Comparison of ENCODE assay signal across 8 mouse cellular contexts in genomic region chr14:37238632-37239032, GRCm38 (mm10).
DNase-seq lines count a peak whose midpoint lies in the region; ATAC-seq and TF ChIP-seq lines count a peak whose summit lies in the region.

No protein-coding gene starts in this region.

- H3K4me1 ChIP-seq in heart, embryonic 11.5 days (ENCODE audit: control insufficient read depth, insufficient read depth, low read length): no peaks in the 10 kb centered on the region
- H3K4me1 ChIP-seq in intestine, postnatal 0 days (replicated peaks; ENCODE audit: control insufficient read depth, insufficient read depth, low read length): no peaks in the 10 kb centered on the region
- H3K4me1 ChIP-seq in midbrain, embryonic 13.5 days (replicated peaks): peaks cover 4% of the 10 kb centered on the region; the same call in 1 of the 2 replicates

- no peaks in the 10 kb centered on the region for H3K27me3 ChIP-seq in heart, embryonic 11.5 days (ENCODE audit: control insufficient read depth, insufficient read depth, low read length)
- H3K27me3 ChIP-seq in intestine, postnatal 0 days (replicated peaks; ENCODE audit: control insufficient read depth, insufficient read depth, low read length): no peaks in the 10 kb centered on the region
- H3K27me3 ChIP-seq in midbrain, embryonic 13.5 days: no peaks in the 10 kb centered on the region
- no peaks in the 10 kb centered on the region for H3K27me3 ChIP-seq in splenic B cell, adult 2 months (ENCODE audit: control insufficient read depth, insufficient read depth, low read length, poor library complexity, severe bottlenecking)

- H3K4me3 ChIP-seq in heart, embryonic 11.5 days (ENCODE audit: low read depth, low read length): no peak overlapping the region
- no peak overlapping the region for H3K4me3 ChIP-seq in intestine, postnatal 0 days (ENCODE audit: low read depth, low read length)
- H3K4me3 ChIP-seq in midbrain, embryonic 13.5 days (replicated peaks): no peak overlapping the region

- H3K27ac ChIP-seq in heart, embryonic 11.5 days (ENCODE audit: low read depth, low read length): no peak overlapping the region
- H3K27ac ChIP-seq in intestine, postnatal 0 days (ENCODE audit: low read depth, low read length): no peak overlapping the region
- no peak overlapping the region for H3K27ac ChIP-seq in midbrain, embryonic 13.5 days

- intact Hi-C loops in left cerebral cortex, postnatal 14 days (cut with DNase I): no loop called here

- H3K9ac ChIP-seq in heart, embryonic 11.5 days (ENCODE audit: low read depth, low read length): no peak overlapping the region
- H3K9ac ChIP-seq in intestine, postnatal 0 days (ENCODE audit: low read depth, low read length): no peak overlapping the region
- 0 out of 2 replicates have a peak overlapping the region, but pooled peaks have one; percentile 5 for H3K9ac ChIP-seq in midbrain, embryonic 13.5 days (replicated peaks)

- no peaks in the 10 kb centered on the region for H3K9me3 ChIP-seq in heart, embryonic 11.5 days (replicated peaks; ENCODE audit: control insufficient read depth, low read length)
- H3K9me3 ChIP-seq in intestine, postnatal 0 days (ENCODE audit: control insufficient read depth): no peaks in the 10 kb centered on the region
- H3K9me3 ChIP-seq in midbrain, embryonic 13.5 days: no peaks in the 10 kb centered on the region

- no peak overlapping the region for H3K4me2 ChIP-seq in heart, embryonic 11.5 days
- no peak overlapping the region for H3K4me2 ChIP-seq in intestine, postnatal 0 days (replicated peaks; ENCODE audit: low read depth)
- no peak overlapping the region for H3K4me2 ChIP-seq in midbrain, embryonic 13.5 days (replicated peaks)

- DNase-seq in heart, adult 11 months: peak; percentile 94
- peak; percentile 87 for DNase-seq in embryo, embryonic 10.5 days (ENCODE audit: low spot score)
- peak; percentile 30 to 54 for DNase-seq in gastrocnemius, postnatal 4 days (ENCODE audit: low spot score in 2 of 2)
- DNase-seq in left cerebral cortex, postnatal 14 days (ENCODE audit: low spot score in 2 of 2): peak; percentile 72 to 75
- DNase-seq in splenic B cell, adult 2 months (ENCODE audit: low read depth, low spot score): peak; percentile 31

- 39% methylated on average over 4 of the region's 4 CpGs for WGBS in heart, embryonic 11.5 days (ENCODE audit: insufficient replicate concordance)
- WGBS in intestine, postnatal 0 days: 29% methylated on average over 4 of the region's 4 CpGs
- WGBS in midbrain, embryonic 13.5 days: 37% methylated on average over 4 of the region's 4 CpGs

- no peak; the same call in 1 of the 2 replicates for ATAC-seq in heart, embryonic 11.5 days (replicated peaks; ENCODE audit: insufficient number of reproducible peaks, low FRiP score, low TSS enrichment)
- no peak for ATAC-seq in intestine, postnatal 0 days
- peak; percentile 93 for ATAC-seq in midbrain, embryonic 13.5 days

- peak; percentile 85 for TF ChIP-seq CTCF in intestine, postnatal 0 days (IDR thresholded peaks at IDR 0.05; ENCODE audit: low read depth)

- no peaks in the 10 kb centered on the region for H3K36me3 ChIP-seq in heart, embryonic 11.5 days (ENCODE audit: control insufficient read depth, insufficient read depth, low read length)
- H3K36me3 ChIP-seq in intestine, postnatal 0 days (ENCODE audit: control insufficient read depth, insufficient read depth): no peaks in the 10 kb centered on the region
- H3K36me3 ChIP-seq in midbrain, embryonic 13.5 days: no peaks in the 10 kb centered on the region
- H3K36me3 ChIP-seq in splenic B cell, adult 2 months (ENCODE audit: control insufficient read depth, insufficient read depth, low read length, poor library complexity, severe bottlenecking): no peaks in the 10 kb centered on the region

Comparison
In these comparisons a context has a peak if more than half of its experiments do, and no peak if none do; other contexts are left out.
1. DNase-seq: peak in every context shown above with its lines; median percentile 94 in heart, adult 11 months; 87 in embryo, embryonic 10.5 days; 74 in left cerebral cortex, postnatal 14 days; 42 in gastrocnemius, postnatal 4 days; 31 in splenic B cell, adult 2 months.